Mouse (Mus musculus) midbrain, postnatal 0 days (tissue): Measurements from ENCODE around the gene 5430402E10Rik. TPM values are rescaled to one million over a fixed set of nuclear protein-coding genes. Genes with fewer than 3 reads are reported as not detected.
"Not testable (repeated sequence)": the region's sequence is repeated elsewhere in the genome, so short reads cannot be mapped to it uniquely, and the experiment has no call there.

ENCODE experiments used
- ATAC-seq: fragments of 200-750 bp; cut with Nextera tagmentation; 2 replicates; pipeline ENCODE4 v1.8.0; 2017; ENCODE audit warnings: moderate number of reproducible peaks, mild to moderate bottlenecking, moderate TSS enrichment, moderate library complexity; ENCODE audit not compliant: low FRiP score
- DNase-seq: peaks from one replicate; pipeline ENCODE4 v3.0.0-alpha.2; 2015; ENCODE audit warnings: low spot score
- H3K27ac ChIP-seq: fragments of 300-500 bp; sonication (generic); 2 replicates; pipeline ENCODE4 v1.5.1; 2014; ENCODE audit warnings: low read depth, mild to moderate bottlenecking, low read length, mixed read lengths
- H3K27me3 ChIP-seq: fragments of 300-500 bp; sonication (generic); 2 replicates; pipeline ENCODE4 v1.6.1; 2014; ENCODE audit warnings: low read length, control low read depth, mixed read lengths; ENCODE audit not compliant: insufficient read depth
- H3K36me3 ChIP-seq: fragments of 300-500 bp; sonication (generic); 2 replicates; pipeline ENCODE4 v1.6.1; 2014; ENCODE audit warnings: low read length, control low read depth, mixed read lengths; ENCODE audit not compliant: insufficient read depth
- H3K4me1 ChIP-seq: fragments of 300-500 bp; sonication (generic); 2 replicates; pipeline ENCODE4 v1.6.1; 2014; ENCODE audit warnings: mild to moderate bottlenecking, control low read depth, antibody characterized with exemption, low read length, mixed read lengths; ENCODE audit not compliant: insufficient read depth
- H3K4me2 ChIP-seq: fragments of 300-500 bp; sonication (generic); 2 replicates; pipeline ENCODE4 v1.6.1; 2014; ENCODE audit warnings: low read depth, mild to moderate bottlenecking, low read length, mixed read lengths; ENCODE audit not compliant: poor library complexity, severe bottlenecking
- H3K4me3 ChIP-seq: fragments of 300-500 bp; sonication (generic); 2 replicates; pipeline ENCODE4 v1.5.1; 2014; ENCODE audit warnings: low read depth, mild to moderate bottlenecking, low read length, moderate library complexity
- H3K9ac ChIP-seq: fragments of 300-500 bp; sonication (generic); replicated peaks from 2 replicates; pipeline ENCODE4 v1.6.1; 2014; ENCODE audit warnings: mild to moderate bottlenecking, low read length, moderate library complexity, mixed read lengths; ENCODE audit not compliant: poor library complexity, severe bottlenecking
- H3K9me3 ChIP-seq: fragments of 300-500 bp; sonication (generic); 2 replicates; pipeline ENCODE4 v1.6.1; 2016; ENCODE audit warnings: low read length, control low read depth
- CTCF ChIP-seq: IDR thresholded peaks from 2 replicates; pipeline ENCODE4 v1.5.1; 2016; ENCODE audit warnings: antibody characterized with exemption, mild to moderate bottlenecking
- WGBS: fragments of 180-500 bp; shearing (Covaris S2); extraction: QIAGEN DNeasy Blood & Tissue Kit; methylation state at CpG from one replicate; pipeline ENCODE4 v1.1.7; 2014; 5-methylcytosine and 5-hydroxymethylcytosine counted together
- polyA plus RNA-seq: library from polyadenylated mRNA; unstranded; fragments of >200 nt; fragmentation: Nextera tagmentation; extraction: Ambion mirVana; gene quantifications from 2 replicates; pipeline ENCODE4 v1.2.1, GENCODE M21; 2015
- total RNA-seq: library from RNA; depleted of rRNA; stranded (reverse); fragments of >200 nt; gene quantifications from 2 replicates; pipeline ENCODE4 v1.2.3, GENCODE M21; 2014; rRNA removed

The 5430402E10Rik gene
- not detected in 2 replicates for total RNA-seq
- not detected in 2 replicates for polyA plus RNA-seq

GRCm38 (mm10) chrX:77924962-77925361 is at the start of gene 5430402E10Rik:
Gene 5430402E10Rik (minus strand): TSS chrX:77925062.
- H3K9ac ChIP-seq, H3K27me3 ChIP-seq, DNase-seq, H3K9me3 ChIP-seq, H3K4me1 ChIP-seq, ATAC-seq, H3K36me3 ChIP-seq, H3K4me2 ChIP-seq, H3K4me3 ChIP-seq, H3K27ac ChIP-seq: not testable (repeated sequence)
- 83% methylated on average over 1 of the region's 1 CpGs for WGBS

GRCm38 (mm10) chrX:77880033-77880432 is 44.8 kb downstream of the 5430402E10Rik start:
- DNase-seq, H3K27me3 ChIP-seq: not testable (repeated sequence)

More at GRCm38 (mm10) chrX:77880033-77880432, 44.8 kb downstream of the 5430402E10Rik start:
- ATAC-seq, H3K4me3 ChIP-seq, H3K9ac ChIP-seq, H3K9me3 ChIP-seq, H3K36me3 ChIP-seq, H3K4me1 ChIP-seq, H3K4me2 ChIP-seq, H3K27ac ChIP-seq: not testable (repeated sequence)
- peak; percentile 10; the same call in 1 of the 2 replicates for TF ChIP-seq CTCF
- WGBS = 34% methylated on average over 2 of the region's 4 CpGs

Other genes starting within 250 kb of the 5430402E10Rik start
- gene Prkx, start 128.8 kb downstream of the 5430402E10Rik start, total RNA-seq = 23.0 and 23.1 TPM in 2 replicates
- 14.6 and 16.0 TPM in 2 replicates for gene Prkx, start 128.8 kb downstream of the 5430402E10Rik start, polyA plus RNA-seq
- gene Pbsn, start 71.4 kb downstream of the 5430402E10Rik start, total RNA-seq = not detected in 2 replicates
- gene Pbsn, start 71.4 kb downstream of the 5430402E10Rik start, polyA plus RNA-seq = not detected in 2 replicates
- not detected in 2 replicates for gene Gm14744, start 60.3 kb downstream of the 5430402E10Rik start, total RNA-seq
- not detected in 2 replicates for gene Gm14744, start 60.3 kb downstream of the 5430402E10Rik start, polyA plus RNA-seq
- gene Obp1a, start 166.3 kb upstream of the 5430402E10Rik start, total RNA-seq = not detected in 2 replicates
- gene Obp1a, start 166.3 kb upstream of the 5430402E10Rik start, polyA plus RNA-seq = not detected in 2 replicates
- not detected in 2 replicates for gene Gm5938, start 200.4 kb upstream of the 5430402E10Rik start, total RNA-seq
- gene Gm5938, start 200.4 kb upstream of the 5430402E10Rik start, polyA plus RNA-seq = not detected in 2 replicates